Mouse (Mus musculus): Measurements from ENCODE around the gene Rasa2. TPM values are rescaled to one million over a fixed set of nuclear protein-coding genes. Genes with fewer than 3 reads are reported as not detected.
"Not testable (repeated sequence)": the region's sequence is repeated elsewhere in the genome, so short reads cannot be mapped to it uniquely, and the experiment has no call there.

Gene Rasa2
- polyA plus RNA-seq, 1 experiment from 2014 or later = 18.7 TPM

DNA sequence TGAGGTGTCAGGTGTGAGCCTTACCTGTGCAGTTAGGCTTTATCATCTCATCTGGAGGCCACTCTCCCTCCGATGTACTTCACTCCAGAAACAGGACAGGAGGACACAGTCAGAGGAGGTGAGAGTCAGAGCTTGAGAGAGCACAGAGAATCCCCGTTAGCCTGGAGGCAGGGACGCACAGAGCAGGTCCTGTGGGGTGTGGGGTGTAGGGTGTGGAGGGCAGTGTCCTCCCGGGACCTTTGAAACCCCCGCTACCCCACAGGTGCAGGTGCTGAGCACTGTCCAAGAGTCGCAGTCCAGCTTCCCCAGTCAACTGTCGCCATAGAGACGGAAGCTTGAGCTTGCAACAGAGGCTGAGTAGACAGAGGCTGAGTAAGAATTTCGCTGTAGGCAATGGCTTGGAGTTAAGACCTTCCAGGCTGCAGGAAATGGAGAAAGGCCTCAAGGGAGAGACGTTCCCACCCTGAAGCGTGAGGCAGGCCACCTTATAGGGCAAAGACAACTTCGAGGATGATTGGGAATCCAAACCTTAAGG lies 106.4 kb downstream of the Rasa2 start, which contains the start of gene Gm28729:
Gene Gm28729, minus strand, starts transcription at position 293 of the 535 bp plus-strand sequence.
- no peaks in the 10 kb centered on the region for H3K9me3 ChIP-seq (ENCODE audit: low read length)
- H3K4me1 ChIP-seq (ENCODE audit: insufficient read depth, low read length) = 0 out of 2 replicates have a peak, but pooled peaks cover 4% of the 10 kb centered on the region
- no peak within 1 kb of the TSS for H3K9ac ChIP-seq (replicated peaks; ENCODE audit: low read length)
- no peak within 1 kb of the TSS for H3K4me3 ChIP-seq (ENCODE audit: low read length)
- H3K4me2 ChIP-seq (replicated peaks; ENCODE audit: low read depth, low read length) = no peak within 1 kb of the TSS
- peak; percentile 55; the same call in 1 of the 2 replicates for ATAC-seq (ENCODE audit: low FRiP score, low TSS enrichment)
- no peaks in the 10 kb centered on the region for H3K36me3 ChIP-seq (ENCODE audit: insufficient read depth, low read length)
- H3K27me3 ChIP-seq (ENCODE audit: insufficient read depth, low read length) = no peaks in the 10 kb centered on the region
- H3K27ac ChIP-seq (ENCODE audit: low read length) = no peak within 1 kb of the TSS
- 56% methylated on average over 12 of the region's 12 CpGs for WGBS

DNA sequence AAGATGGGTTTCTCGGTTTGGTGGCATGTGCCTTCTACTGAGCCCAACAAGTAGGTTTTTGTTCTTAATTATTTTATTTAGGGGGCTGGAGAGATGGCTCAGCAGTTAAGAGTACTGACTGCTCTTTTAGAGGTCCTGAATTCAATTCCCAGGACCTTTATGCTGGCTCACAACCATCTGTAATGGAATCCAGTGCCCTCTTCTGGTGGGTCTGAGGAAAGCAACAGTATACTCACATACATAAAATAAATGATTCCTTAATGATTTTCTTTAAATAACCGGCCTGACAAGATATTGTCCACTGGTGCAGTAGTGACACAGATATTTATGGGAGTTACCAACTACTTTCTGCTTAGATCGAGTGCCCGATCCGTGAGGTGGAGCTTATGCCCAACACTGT lies 108.3 kb downstream of the Rasa2 start:
- no peak overlapping the region for H3K9ac ChIP-seq (replicated peaks; ENCODE audit: low read length)
- no peaks in the 10 kb centered on the region for H3K36me3 ChIP-seq (ENCODE audit: insufficient read depth, low read length)
- H3K4me3 ChIP-seq (ENCODE audit: low read length) = no peak overlapping the region
- H3K27ac ChIP-seq (ENCODE audit: low read length) = no peak overlapping the region
- no peak overlapping the region for H3K4me2 ChIP-seq (replicated peaks; ENCODE audit: low read depth, low read length)
- no peak for ATAC-seq (ENCODE audit: low FRiP score, low TSS enrichment)
- no peaks in the 10 kb centered on the region for H3K9me3 ChIP-seq (ENCODE audit: low read length)
- H3K4me1 ChIP-seq (ENCODE audit: insufficient read depth, low read length) = 0 out of 2 replicates have a peak, but pooled peaks cover 4% of the 10 kb centered on the region
- no peaks in the 10 kb centered on the region for H3K27me3 ChIP-seq (ENCODE audit: insufficient read depth, low read length)
- 89% methylated on average over 5 of the region's 5 CpGs for WGBS

- not testable (repeated sequence) for H3K27me3 ChIP-seq (ENCODE audit: insufficient read depth, low read length); H3K9me3 ChIP-seq (ENCODE audit: low read length); H3K4me2 ChIP-seq (replicated peaks; ENCODE audit: low read depth, low read length); H3K36me3 ChIP-seq (ENCODE audit: insufficient read depth, low read length); H3K4me1 ChIP-seq (ENCODE audit: insufficient read depth, low read length); ATAC-seq (ENCODE audit: low FRiP score, low TSS enrichment); H3K9ac ChIP-seq (replicated peaks; ENCODE audit: low read length); H3K4me3 ChIP-seq (ENCODE audit: low read length); H3K27ac ChIP-seq (ENCODE audit: low read length)
- WGBS = 94% methylated on average over 2 of the region's 2 CpGs
Measured at GRCm38 (mm10) chr9:96521574-96521973, 109.8 kb downstream of the Rasa2 start.

GRCm38 (mm10) chr9:96517429-96517828 lies 114.0 kb downstream of the Rasa2 start:
- ATAC-seq (ENCODE audit: low FRiP score, low TSS enrichment) = no peak
- 30% methylated on average over 4 of the region's 4 CpGs for WGBS
- no peak overlapping the region for H3K9ac ChIP-seq (replicated peaks; ENCODE audit: low read length)
- no peak overlapping the region for H3K4me2 ChIP-seq (replicated peaks; ENCODE audit: low read depth, low read length)
- no peak overlapping the region for H3K27ac ChIP-seq (ENCODE audit: low read length)
- H3K4me3 ChIP-seq (ENCODE audit: low read length) = no peak overlapping the region
- H3K9me3 ChIP-seq (ENCODE audit: low read length) = no peaks in the 10 kb centered on the region
- no peaks in the 10 kb centered on the region for H3K36me3 ChIP-seq (ENCODE audit: insufficient read depth, low read length)
- no peaks in the 10 kb centered on the region for H3K4me1 ChIP-seq (ENCODE audit: insufficient read depth, low read length)
- H3K27me3 ChIP-seq (ENCODE audit: insufficient read depth, low read length) = no peaks in the 10 kb centered on the region

DNA sequence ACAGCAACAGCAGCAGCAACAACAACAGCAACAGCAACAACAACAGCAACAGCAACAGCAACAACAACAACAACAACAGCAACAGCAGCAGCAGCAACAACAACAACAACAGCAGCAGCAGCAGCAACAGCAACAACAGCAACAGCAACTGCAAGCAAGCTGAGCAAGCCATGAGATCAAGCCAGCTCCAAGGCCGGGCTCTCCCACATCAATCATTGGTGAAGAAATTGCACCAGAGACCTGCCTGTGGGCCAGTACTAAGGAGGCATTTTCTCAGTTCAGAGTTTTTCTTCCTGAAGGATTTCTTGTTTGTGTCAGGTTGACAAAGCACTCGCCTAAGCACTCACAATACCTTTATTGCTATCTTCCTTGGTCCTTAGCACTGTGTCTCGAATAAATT lies 114.6 kb downstream of the Rasa2 start:
- Histone ChIP-seq H3K27me3 (ENCODE audit: insufficient read depth, low read length) (no peaks in the 10 kb centered on the region), H3K4me1 (ENCODE audit: insufficient read depth, low read length) (no peaks in the 10 kb centered on the region), H3K4me2 (replicated peaks; ENCODE audit: low read depth, low read length) (no peak overlapping the region), H3K36me3 (ENCODE audit: insufficient read depth, low read length) (no peaks in the 10 kb centered on the region), H3K4me3 (ENCODE audit: low read length) (no peak overlapping the region), H3K9ac (replicated peaks; ENCODE audit: low read length) (no peak overlapping the region), H3K27ac (ENCODE audit: low read length) (no peak overlapping the region), H3K9me3 (ENCODE audit: low read length) (no peaks in the 10 kb centered on the region)
- ATAC-seq (ENCODE audit: low FRiP score, low TSS enrichment) = no peak
- WGBS = 48% methylated on average over 3 of the region's 3 CpGs

DNA sequence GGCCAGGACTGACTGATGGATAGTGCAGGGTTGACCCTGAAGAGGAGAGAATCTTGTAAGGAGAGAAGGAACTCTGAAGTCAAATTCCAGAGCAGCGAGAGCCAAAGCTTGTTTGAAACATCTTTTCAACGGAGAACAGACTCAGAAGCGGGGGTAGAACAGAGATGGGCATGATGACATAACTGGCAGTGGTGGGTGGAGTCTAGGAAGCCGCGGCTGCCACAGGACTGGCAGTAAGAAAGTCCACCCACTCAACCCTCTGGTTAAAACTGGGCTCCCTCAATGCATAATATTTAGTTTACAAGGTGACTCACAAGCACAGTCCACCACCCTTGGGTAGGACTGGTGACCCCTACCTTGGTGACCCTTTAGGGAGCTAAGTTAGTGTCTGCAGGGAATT lies 115.7 kb downstream of the Rasa2 start:
- no peak for ATAC-seq (ENCODE audit: low FRiP score, low TSS enrichment)
- no peak overlapping the region for H3K4me3 ChIP-seq (ENCODE audit: low read length)
- H3K27ac ChIP-seq (ENCODE audit: low read length) = no peak overlapping the region
- no peaks in the 10 kb centered on the region for H3K4me1 ChIP-seq (ENCODE audit: insufficient read depth, low read length)
- H3K9ac ChIP-seq (replicated peaks; ENCODE audit: low read length) = no peak overlapping the region
- no peaks in the 10 kb centered on the region for H3K9me3 ChIP-seq (ENCODE audit: low read length)
- no peaks in the 10 kb centered on the region for H3K36me3 ChIP-seq (ENCODE audit: insufficient read depth, low read length)
- H3K27me3 ChIP-seq (ENCODE audit: insufficient read depth, low read length) = no peaks in the 10 kb centered on the region
- WGBS = 85% methylated on average over 5 of the region's 5 CpGs
- H3K4me2 ChIP-seq (replicated peaks; ENCODE audit: low read depth, low read length) = no peak overlapping the region

DNA sequence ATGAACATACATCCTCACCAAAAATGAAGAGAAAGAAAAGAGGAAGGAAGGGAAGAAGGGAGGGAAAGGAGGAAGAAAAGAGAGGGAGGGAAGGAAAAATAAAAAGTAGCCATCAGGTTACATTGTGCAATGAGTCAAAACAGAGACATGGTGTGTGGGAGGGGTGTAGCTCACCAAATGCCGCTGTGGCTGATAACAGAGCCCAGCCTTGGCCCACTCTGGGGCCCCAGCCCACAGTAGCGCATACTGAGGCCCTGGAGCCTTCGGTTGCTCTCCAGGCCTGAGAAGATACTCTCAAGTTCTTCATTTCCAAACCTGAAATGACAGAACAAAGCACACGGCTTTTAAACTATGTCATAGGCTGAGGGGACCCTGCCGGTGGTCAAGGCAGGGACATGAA lies 117.1 kb downstream of the Rasa2 start:
- no peaks in the 10 kb centered on the region for H3K4me1 ChIP-seq (ENCODE audit: insufficient read depth, low read length)

DNA sequence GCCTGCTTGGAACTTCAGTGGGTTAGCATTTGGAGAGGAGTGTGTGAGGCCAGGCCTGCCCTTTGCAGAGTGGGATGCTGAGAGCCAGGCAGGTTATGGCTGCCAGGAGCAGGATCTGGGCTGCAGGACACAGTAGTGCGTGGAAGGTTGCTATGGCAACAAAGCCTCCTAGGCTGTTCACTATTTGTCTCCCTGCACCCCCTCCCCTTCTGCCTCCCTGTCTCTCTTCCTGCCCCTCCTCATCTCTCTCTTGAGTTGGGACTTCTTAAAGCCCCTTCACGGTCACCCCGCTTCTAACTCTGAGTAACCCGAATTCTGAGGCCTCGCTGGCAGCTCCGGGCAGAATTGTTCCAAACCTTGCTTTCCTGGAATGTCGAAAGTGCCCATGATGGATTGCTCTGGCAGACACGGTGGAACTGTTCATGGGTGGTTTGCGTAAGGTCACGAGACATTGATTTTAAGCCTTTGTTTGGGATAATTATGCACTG lies 125.4 kb downstream of the Rasa2 start:
- WGBS = 12% methylated on average over 10 of the region's 10 CpGs
- peak overlapping the region; percentile 32; the same call in 1 of the 2 replicates for H3K9ac ChIP-seq (replicated peaks; ENCODE audit: low read length)
- H3K36me3 ChIP-seq (ENCODE audit: insufficient read depth, low read length) = no peaks in the 10 kb centered on the region
- H3K27ac ChIP-seq (ENCODE audit: low read length) = peak overlapping the region; percentile 87
- ATAC-seq (ENCODE audit: low FRiP score, low TSS enrichment) = peak; percentile 90
- peak overlapping the region; percentile 43 for H3K4me2 ChIP-seq (replicated peaks; ENCODE audit: low read depth, low read length)
- H3K9me3 ChIP-seq (ENCODE audit: low read length) = no peaks in the 10 kb centered on the region
- 0 out of 2 replicates have a peak overlapping the region, but pooled peaks have one; percentile 14 for H3K4me3 ChIP-seq (ENCODE audit: low read length)
- no peaks in the 10 kb centered on the region for H3K27me3 ChIP-seq (ENCODE audit: insufficient read depth, low read length)
- H3K4me1 ChIP-seq (ENCODE audit: insufficient read depth, low read length) = peaks cover 23% of the 10 kb centered on the region

More for the DNA sequence above, 117.1 kb downstream of the Rasa2 start:
- WGBS = 52% methylated on average over 5 of the region's 5 CpGs
- no peak overlapping the region for H3K4me2 ChIP-seq (replicated peaks; ENCODE audit: low read depth, low read length)
- H3K9ac ChIP-seq (replicated peaks; ENCODE audit: low read length) = no peak overlapping the region
- H3K27ac ChIP-seq (ENCODE audit: low read length) = no peak overlapping the region
- H3K9me3 ChIP-seq (ENCODE audit: low read length) = no peaks in the 10 kb centered on the region
- no peak overlapping the region for H3K4me3 ChIP-seq (ENCODE audit: low read length)
- H3K27me3 ChIP-seq (ENCODE audit: insufficient read depth, low read length) = no peaks in the 10 kb centered on the region
- ATAC-seq (ENCODE audit: low FRiP score, low TSS enrichment) = no peak
- H3K36me3 ChIP-seq (ENCODE audit: insufficient read depth, low read length) = no peaks in the 10 kb centered on the region

DNA sequence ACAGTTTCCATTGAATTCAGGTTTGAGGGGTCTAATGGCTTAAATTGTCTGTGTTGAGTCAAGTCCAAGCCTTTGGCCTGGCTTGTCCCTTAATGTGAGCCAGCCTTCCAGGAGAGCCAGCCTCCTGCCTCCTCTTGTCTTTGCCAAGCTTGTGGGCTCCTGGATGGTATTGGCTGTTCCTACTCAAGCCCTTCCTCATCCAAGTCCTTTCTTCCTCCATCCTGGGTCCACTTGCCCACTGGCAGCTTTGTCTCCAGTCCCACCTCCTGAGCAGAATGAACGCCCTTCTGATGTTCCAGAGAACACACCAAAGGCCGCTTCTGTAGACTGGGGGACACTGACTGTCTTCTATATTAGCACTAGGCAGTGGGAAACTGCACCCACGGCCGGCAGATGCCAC lies 126.3 kb downstream of the Rasa2 start:
- H3K4me3 ChIP-seq (ENCODE audit: low read length) = no peak overlapping the region
- 94% methylated on average over 4 of the region's 4 CpGs for WGBS
- H3K9me3 ChIP-seq (ENCODE audit: low read length) = no peaks in the 10 kb centered on the region
- H3K4me2 ChIP-seq (replicated peaks; ENCODE audit: low read depth, low read length) = no peak overlapping the region
- H3K9ac ChIP-seq (replicated peaks; ENCODE audit: low read length) = no peak overlapping the region
- H3K36me3 ChIP-seq (ENCODE audit: insufficient read depth, low read length) = no peaks in the 10 kb centered on the region
- peak overlapping the region; percentile 87 for H3K27ac ChIP-seq (ENCODE audit: low read length)
- no peak for ATAC-seq (ENCODE audit: low FRiP score, low TSS enrichment)
- peaks cover 23% of the 10 kb centered on the region for H3K4me1 ChIP-seq (ENCODE audit: insufficient read depth, low read length)
- H3K27me3 ChIP-seq (ENCODE audit: insufficient read depth, low read length) = no peaks in the 10 kb centered on the region

DNA sequence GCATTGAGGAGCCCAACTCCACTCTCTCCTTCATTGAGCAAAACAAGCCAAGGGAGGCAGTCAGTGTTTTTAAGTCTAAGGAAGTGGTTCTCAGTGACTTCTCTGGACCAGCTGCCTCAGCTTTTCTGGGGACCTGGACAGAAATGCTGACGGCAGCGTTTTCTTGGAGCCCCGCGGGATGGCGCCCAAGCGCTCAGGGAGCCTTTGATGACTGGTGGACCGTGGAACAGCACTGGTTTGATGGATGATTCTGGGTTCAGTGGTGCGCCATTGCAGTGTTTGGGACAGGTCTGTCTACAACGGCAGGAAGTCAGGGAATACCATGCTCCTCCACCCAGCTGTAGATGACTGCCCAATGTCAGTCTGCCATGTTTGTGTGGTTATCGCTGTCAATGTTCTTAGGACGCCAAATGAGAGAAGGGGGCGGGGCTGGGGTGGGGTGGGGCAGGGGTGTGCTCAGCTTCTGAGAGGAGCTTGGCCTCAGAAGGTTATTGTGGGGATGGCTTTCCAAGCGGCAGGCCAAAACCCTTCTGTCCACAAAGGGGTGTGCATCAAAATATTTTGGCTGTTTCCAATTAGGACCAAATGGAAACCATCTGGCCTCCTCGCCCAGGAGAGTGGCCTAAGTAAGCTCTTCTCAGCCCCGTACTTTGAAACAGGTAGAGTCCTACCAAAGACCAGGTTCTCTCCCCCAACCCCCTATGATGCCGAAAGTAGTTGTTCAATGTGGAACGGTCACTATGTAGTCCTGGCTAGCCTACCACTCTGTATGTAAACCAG lies 127.1 kb downstream of the Rasa2 start:
- Histone ChIP-seq H3K27me3 (ENCODE audit: insufficient read depth, low read length) (no peaks in the 10 kb centered on the region), H3K9me3 (ENCODE audit: low read length) (no peaks in the 10 kb centered on the region; the same call in 1 of the 2 replicates), H3K4me2 (replicated peaks; ENCODE audit: low read depth, low read length) (no peak overlapping the region), H3K9ac (replicated peaks; ENCODE audit: low read length) (no peak overlapping the region), H3K36me3 (ENCODE audit: insufficient read depth, low read length) (no peaks in the 10 kb centered on the region), H3K27ac (ENCODE audit: low read length) (no peak overlapping the region), H3K4me1 (ENCODE audit: insufficient read depth, low read length) (peaks cover 23% of the 10 kb centered on the region), H3K4me3 (ENCODE audit: low read length) (no peak overlapping the region)
- no peak for ATAC-seq (ENCODE audit: low FRiP score, low TSS enrichment)
- 69% methylated on average over 17 of the region's 17 CpGs for WGBS
